In genomic region chrX:103393841-103394240, GRCm38 (mm10) we compare ENCODE assay signal across 22 mouse cellular contexts. TPM values are rescaled to one million over a fixed set of nuclear protein-coding genes. Genes with fewer than 3 reads are reported as not detected.
"Had no signal": no experiment of that assay in that cellular context is flagged by ENCODE, and none has a peak within 500 bp of the region (broad histone marks: within the 10 kb centered on the region; RNA-seq: fewer than 3 reads in every experiment).

No protein-coding gene starts in this region.

- ATAC-seq: midbrain, embryonic 15.5 days had no signal

- H3K4me2 ChIP-seq: limb, embryonic 13.5 days; midbrain, embryonic 15.5 days; neural tube, embryonic 15.5 days had no signal

- H3K4me3 ChIP-seq: limb, embryonic 13.5 days; midbrain, embryonic 10.5 days; midbrain, embryonic 15.5 days; neural tube, embryonic 15.5 days had no signal

- H3K27ac ChIP-seq: limb, embryonic 13.5 days; liver, embryonic 14.5 days; midbrain, embryonic 10.5 days; midbrain, embryonic 15.5 days; neural tube, embryonic 15.5 days had no signal

- H3K36me3 ChIP-seq: limb, embryonic 13.5 days; midbrain, embryonic 10.5 days; midbrain, embryonic 15.5 days; neural tube, embryonic 15.5 days had no signal

- H3K4me1 ChIP-seq: limb, embryonic 13.5 days; midbrain, embryonic 10.5 days; midbrain, embryonic 15.5 days; neural tube, embryonic 15.5 days had no signal

- H3K9me3 ChIP-seq: limb, embryonic 13.5 days; midbrain, embryonic 10.5 days; midbrain, embryonic 15.5 days; neural tube, embryonic 15.5 days had no signal

- H3K9ac ChIP-seq: limb, embryonic 13.5 days; liver, embryonic 14.5 days; midbrain, embryonic 15.5 days; neural tube, embryonic 15.5 days had no signal

- DNase-seq: kidney, adult 18-20 months; kidney, postnatal 10 days; kidney, postnatal 4 days; left cerebral cortex, postnatal 4 days; lung, adult 18-20 months; right cerebral cortex, adult 18-20 months; right cerebral cortex, postnatal 25 days; thymus, adult 2 months; thymus, postnatal 4 days had no signal

RNA-seq across cellular contexts. Expression of gene Tsx, which starts 20.4 kb away (rescaled TPM):
- total RNA-seq: left cerebral cortex, adult 18-20 months; liver, adult 2 months; megakaryocyte progenitor cell, adult 5-6 weeks had no signal
- polyA plus RNA-seq: kidney, embryonic 14.5 days; liver, adult 2 months had no signal

RNA-seq across cellular contexts. Expression of gene Gm26992, which starts 28.0 kb away (rescaled TPM):
- total RNA-seq: left cerebral cortex, postnatal 10 days; left cerebral cortex, postnatal 4 days; liver, adult 2 months had no signal
- polyA plus RNA-seq: kidney, embryonic 14.5 days; limb, embryonic 13.5 days; liver, adult 2 months; lung, embryonic 16.5 days; midbrain, embryonic 10.5 days; midbrain, embryonic 15.5 days; neural tube, embryonic 11.5 days; neural tube, embryonic 15.5 days; stomach, embryonic 14.5 days had no signal
